21 mouse cellular contexts compared by ENCODE assay signal in genomic region chr2:173468136-173468535, GRCm38 (mm10). TPM values are rescaled to one million over a fixed set of nuclear protein-coding genes. Genes with fewer than 3 reads are reported as not detected.
"Had no signal": no experiment of that assay in that cellular context is flagged by ENCODE, and none has a peak within 500 bp of the region (broad histone marks: within the 10 kb centered on the region; RNA-seq: fewer than 3 reads in every experiment).

No protein-coding gene starts in this region.

- H3K4me3 ChIP-seq: intestine, embryonic 15.5 days; limb, embryonic 13.5 days; liver, embryonic 13.5 days; midbrain, embryonic 12.5 days; stomach, embryonic 15.5 days had no signal

- H3K9ac ChIP-seq: intestine, embryonic 15.5 days; limb, embryonic 13.5 days; liver, embryonic 13.5 days; midbrain, embryonic 12.5 days; stomach, embryonic 15.5 days had no signal

- H3K4me2 ChIP-seq: intestine, embryonic 15.5 days; limb, embryonic 13.5 days; liver, embryonic 13.5 days; midbrain, embryonic 12.5 days; stomach, embryonic 15.5 days had no signal

- DNase-seq: kidney, adult 8-10 months; kidney, postnatal 36 days; layer of hippocampus, adult 9-11 months; layer of hippocampus, postnatal 36 days; liver, embryonic 13.5 days; lung, adult 18-20 months; right cerebral cortex, adult 18-20 months; right cerebral cortex, postnatal 25 days; thymus, postnatal 36 days had no signal

- ATAC-seq: intestine, embryonic 15.5 days; midbrain, embryonic 16.5 days had no signal

- H3K36me3 ChIP-seq: intestine, embryonic 15.5 days; limb, embryonic 13.5 days; liver, embryonic 13.5 days; midbrain, embryonic 12.5 days; stomach, embryonic 15.5 days had no signal

- H3K27me3 ChIP-seq: intestine, embryonic 15.5 days; limb, embryonic 13.5 days; midbrain, embryonic 12.5 days; stomach, embryonic 15.5 days had no signal

- H3K9me3 ChIP-seq: intestine, embryonic 15.5 days; limb, embryonic 13.5 days; liver, embryonic 13.5 days; midbrain, embryonic 12.5 days; stomach, embryonic 15.5 days had no signal

- H3K4me1 ChIP-seq: intestine, embryonic 15.5 days; limb, embryonic 13.5 days; liver, embryonic 13.5 days; midbrain, embryonic 12.5 days; stomach, embryonic 15.5 days had no signal

- H3K27ac ChIP-seq: intestine, embryonic 15.5 days; kidney, postnatal 0 days; limb, embryonic 13.5 days; liver, embryonic 13.5 days; midbrain, embryonic 12.5 days; stomach, embryonic 15.5 days had no signal

RNA-seq across cellular contexts. Expression of gene 1700021F07Rik, which starts 54.2 kb away (rescaled TPM):
- total RNA-seq: layer of hippocampus, adult 18-20 months; layer of hippocampus, postnatal 36 days; left cerebral cortex, postnatal 36 days; megakaryocyte-erythroid progenitor cell, adult 5-6 weeks had no signal
- polyA plus RNA-seq: intestine, embryonic 15.5 days; kidney, postnatal 0 days; limb, embryonic 13.5 days; liver, embryonic 13.5 days; lung, embryonic 16.5 days; midbrain, embryonic 12.5 days; midbrain, embryonic 16.5 days; neural tube, embryonic 14.5 days; stomach, embryonic 15.5 days; thymus, postnatal 0 days had no signal
